Mouse (Mus musculus) right cerebral cortex, postnatal 10 days (tissue): ENCODE measurements around the gene Thada.
"Not testable (repeated sequence)": the region's sequence is repeated elsewhere in the genome, so short reads cannot be mapped to it uniquely, and the experiment has no call there.

Experiments used
- DNase-seq, 2 experiments: peaks; one replicate each; pipeline ENCODE4 v3.0.0; 2021; ENCODE audit warnings: low spot score in 2 of 2

Gene Thada

DNA sequence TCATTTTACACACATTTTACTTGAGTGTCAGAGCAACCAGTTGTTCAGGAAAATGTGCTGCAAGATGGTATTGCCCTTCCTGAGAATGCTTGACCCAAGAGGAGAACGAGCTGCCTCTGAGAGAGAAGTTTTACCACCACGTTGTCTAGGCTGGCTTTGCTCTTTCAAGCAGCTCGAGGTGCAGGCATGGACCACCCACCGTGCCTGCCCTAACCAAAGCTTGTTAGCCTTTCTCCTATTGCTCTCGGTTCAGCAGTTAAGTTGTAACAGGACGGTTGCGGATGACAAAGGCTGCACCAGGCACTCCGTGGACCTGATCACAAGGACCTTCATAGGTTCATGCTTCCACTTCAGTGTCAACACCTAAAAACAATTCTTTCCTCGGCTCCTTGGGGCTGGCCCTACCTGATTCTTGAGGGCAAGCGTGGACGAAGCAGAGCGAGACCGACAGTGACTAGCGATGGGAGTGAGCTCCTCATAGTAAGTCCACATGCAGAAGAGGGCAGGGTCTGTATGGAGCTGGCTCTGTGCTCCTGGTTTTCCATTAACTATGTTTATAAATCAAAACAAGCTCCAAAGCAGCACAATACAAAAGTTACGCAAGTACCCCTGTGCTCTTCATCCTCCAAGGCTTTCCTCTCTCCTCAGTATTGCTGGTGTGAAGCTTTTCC is 241.7 kb downstream of the Thada start:
- DNase-seq: no peak

DNA sequence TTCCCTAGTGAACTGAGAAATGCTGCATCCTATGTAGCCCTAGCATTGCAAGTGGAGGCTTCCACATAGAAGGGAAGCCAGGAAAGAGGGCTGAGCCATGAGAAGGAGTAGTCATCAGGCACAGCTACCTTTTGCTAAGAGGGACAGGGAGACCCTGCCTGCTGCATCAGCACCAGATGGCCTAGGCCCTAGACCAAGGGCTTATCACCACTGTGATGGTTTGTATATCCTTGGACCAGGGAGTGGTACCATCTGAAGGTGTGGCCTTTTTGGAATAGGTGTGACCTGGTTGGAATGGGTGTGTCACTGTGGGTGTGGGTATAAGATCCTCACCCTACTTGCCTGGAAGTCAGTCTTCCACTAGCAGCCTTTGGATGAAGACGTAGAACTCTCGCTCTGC is 247.2 kb downstream of the Thada start:
- not testable (repeated sequence) for DNase-seq

DNA sequence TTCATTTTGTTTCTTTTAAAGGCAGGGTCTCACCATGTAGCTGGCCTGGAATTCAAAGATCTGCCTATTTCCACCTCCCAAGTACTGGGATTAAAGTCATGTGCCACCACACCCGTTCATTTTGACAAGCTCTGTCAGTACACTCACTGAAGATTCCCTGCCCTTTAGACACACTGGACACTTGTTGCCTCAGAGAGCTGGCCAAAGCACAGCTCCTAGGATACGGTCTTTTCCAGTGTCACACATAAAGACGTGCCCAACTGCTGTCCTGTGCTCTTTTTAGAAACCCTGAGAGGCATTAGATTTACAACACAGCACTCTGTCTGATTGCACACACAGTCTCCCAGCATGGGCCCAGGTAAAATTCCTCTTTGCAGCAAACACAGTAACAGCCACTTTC is 248.3 kb downstream of the Thada start:
- no peak for DNase-seq

DNA sequence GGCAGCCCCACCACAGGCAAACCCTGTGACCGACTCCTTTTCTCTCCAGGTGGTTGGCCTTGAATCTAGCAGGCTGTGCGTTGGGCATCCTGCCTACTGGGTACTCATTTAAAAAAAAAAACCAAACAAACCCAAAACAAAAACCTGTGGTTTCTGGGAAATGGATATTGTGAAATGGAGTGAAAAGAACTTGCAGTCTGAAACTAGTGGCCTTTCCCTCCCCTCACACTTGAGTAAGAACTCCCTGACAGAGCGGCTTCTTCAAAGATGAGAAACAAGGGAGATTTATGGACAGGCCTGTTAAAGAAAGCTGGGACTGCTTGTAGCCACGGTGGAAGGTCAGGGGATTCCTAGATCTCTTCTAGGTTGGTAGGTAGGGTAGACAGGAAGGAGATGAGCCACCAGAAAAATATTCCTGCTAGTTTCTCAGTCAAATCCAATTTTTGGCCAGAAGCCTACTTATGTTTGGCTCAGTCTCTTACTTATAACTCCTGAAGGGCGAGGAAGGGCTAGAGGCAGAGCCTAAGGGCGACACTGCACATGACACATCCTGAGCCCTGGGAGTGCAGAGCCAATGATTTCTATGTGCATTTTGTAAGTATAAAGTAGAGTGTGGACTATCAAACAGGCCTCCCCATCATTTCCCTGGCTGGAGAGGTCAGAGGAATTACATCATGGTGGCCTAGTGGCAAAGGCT is 250.6 kb downstream of the Thada start:
- no peak for DNase-seq

DNA sequence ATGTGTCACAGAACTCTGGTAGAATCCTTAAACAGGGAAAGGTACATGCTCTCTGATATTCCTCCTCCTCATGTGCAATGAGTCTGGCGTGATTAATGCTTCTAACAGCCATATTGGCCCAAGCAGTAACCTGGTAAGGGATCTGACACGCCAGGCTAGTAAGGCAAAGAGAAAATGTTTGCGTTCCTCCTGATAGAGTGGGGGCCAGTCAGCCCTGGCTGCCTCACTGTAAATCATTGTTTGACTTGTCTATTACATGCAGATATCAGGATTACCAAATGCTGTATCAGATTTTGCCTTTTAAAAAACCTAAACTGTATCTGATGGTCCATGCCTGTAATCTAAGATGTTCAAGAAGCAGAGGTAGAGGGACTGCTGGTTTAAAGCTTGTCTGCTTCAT is 252.5 kb downstream of the Thada start:
- no peak for DNase-seq

DNA sequence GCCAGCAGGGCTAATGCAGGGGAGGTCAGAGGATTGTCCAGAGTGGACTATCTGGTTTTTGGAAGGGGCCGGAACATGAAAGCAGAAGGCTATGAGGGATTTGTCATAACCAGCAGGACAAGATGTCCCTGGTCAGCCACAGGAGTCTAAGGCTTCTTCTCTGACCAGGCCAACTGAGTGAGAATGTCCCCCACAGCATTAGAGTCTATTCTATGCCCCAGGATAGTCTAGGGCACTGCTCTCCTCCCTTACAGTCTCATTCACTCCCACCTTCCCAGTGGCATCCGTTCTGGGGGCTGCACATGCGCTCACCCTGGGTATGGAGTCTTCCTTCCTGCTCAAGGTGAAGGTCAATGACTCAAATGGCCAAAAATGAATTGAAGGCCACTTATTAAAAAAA is 258.4 kb downstream of the Thada start:
- no peak for DNase-seq

DNA sequence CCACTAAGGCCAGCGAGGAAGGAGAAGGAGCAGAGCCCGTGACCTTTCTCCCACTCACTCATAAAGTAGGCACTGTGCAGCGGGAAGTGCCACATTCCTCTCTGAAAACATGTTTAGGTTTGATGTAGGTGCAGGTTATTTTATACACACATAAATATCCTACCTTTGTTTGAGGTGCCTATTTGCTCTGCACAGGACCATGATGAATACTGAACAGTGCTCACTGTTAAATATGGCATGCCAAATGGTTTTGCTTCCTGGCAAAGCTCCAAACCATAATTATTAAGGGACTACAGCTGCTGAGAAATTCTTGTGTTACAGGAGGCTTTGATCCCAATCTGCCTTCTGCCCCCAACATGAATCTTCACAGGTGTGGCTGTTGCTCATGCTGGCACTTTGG is 259.8 kb downstream of the Thada start:
- DNase-seq: no peak

DNA sequence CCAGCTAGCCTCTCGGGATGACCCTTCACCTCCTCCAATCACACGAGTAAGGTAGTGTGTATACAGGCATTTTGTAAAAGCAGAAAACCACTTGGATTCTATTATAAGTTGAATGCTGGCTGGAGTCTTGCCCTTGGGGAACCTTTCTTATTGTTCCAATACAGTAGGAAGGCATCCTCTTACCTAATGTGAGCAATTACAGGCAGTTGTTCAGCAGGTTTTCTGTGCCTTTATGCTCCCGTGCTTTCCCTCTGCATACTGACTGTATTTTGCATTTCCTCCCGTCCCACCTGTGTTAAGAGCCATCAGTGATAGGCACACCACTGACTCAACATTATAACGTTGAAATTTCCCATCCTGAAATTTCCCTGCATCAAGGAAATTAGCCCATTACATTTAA is 261.0 kb downstream of the Thada start:
- no peak for DNase-seq

DNA sequence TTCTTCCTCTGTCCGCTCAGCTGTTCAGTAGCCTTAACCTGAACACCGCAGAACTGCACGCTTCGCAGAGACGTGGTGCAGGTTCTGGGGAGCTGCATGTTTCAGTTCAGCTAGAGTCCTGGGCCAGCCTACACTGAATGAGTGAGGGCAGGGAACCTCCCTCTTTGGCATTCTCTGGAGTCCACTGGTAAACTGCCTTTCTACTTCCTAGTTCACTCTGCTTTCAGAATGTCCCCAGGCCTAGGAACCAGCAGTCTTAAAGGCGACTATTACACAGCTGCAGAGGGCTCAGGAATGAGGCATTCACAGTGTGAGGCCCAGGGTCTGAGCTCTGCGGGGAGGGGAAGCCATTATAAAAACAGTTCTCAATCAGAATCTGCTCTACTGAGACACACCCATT is 262.7 kb downstream of the Thada start:
- DNase-seq: no peak

DNA sequence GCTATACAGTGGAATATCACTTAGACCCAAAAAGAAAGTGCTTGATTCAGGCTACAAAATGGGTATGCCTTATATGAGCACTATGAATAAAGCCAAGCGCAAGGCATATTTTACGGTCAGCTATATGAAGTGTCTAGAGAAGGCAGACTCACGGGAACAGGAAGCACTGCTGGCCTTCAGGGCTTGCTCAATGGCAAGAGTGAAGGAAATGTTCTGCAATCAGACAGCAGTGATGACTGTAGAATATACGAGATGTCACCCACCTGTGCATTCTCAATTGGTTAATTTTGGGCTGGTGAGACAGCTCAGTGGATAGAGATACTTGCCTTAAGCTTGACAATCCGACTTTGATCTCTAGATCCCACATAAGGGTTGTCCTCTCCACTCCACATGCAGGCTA is 264.8 kb downstream of the Thada start:
- DNase-seq: no peak

DNA sequence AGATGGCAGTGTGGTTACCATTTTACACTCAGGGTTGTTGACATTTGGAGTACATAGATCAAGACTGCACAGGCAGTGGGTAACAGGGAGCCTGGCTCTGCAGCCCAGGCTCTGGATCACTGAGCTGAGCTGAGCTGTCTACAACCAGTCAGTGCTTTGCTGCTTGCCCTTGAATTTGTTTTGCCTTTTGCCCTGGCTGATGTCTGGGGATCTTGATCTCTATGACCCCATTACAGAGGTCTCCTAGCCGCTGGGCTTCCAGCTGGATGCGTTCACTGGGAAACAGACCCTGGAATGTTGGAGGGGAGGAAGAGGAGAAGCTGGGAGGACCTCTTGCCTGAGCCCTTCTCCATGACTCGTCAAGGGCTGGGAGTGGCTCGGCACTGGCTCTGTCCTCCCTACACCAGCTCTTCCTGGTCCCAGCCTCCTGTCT is 268.1 kb downstream of the Thada start:
- no peak for DNase-seq

DNA sequence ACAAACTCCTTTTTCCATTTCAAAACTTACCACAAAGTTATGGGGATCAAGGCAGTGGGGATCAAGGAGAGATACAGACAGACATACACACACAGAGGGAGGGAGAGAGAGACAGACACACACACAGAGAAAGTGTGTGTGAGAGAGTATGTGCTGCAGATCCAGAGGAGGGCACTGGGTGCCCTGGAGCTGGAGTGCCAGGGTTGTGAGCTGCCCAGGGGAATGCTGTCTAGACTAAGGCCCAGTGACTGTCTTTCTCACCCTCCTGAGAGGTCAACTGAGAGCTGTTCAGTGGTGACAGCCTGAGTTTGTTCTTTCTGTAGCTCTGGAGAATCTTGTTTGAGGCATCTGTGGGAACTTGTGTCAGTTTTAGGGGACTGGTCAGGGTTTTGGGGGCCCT is 269.7 kb downstream of the Thada start:
- DNase-seq: no peak

DNA sequence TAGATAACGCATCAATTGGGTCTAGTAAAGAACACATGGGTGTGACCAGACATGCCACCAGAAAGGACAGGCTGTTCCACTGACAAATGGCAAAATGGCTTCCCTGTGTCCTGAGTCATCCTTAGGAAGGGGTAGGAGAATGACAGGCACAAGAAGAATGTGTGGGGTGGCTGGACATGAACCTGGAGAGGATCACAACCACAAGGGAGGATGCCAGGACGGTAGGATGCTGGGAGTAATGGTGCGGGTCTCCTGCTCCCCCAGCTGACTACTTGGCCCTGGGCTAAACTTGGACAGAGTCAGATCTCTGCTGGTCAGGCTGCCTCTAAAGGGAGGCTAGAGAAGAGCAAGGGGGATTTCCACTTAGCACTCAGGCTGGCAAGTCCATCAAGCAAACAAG is 270.2 kb downstream of the Thada start:
- DNase-seq: no peak

DNA sequence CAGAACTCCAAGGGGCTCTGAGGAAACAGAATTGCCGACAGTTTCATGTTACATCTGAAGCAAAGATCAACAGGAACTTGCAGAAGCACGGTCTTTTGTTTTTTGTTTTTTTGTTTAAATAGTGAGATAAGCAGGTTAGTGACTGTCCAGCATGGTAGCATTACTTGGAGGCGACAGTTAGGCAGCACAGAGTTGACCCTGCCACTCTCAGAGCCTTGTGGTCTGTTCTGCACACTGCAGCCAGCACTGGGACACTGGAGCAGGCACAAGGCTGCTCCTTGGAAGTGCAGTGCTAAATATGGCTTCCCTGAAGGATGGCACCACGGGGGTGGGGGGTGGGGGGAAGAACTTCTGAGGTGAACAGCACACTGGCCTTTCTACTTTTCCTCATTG is 271.0 kb downstream of the Thada start:
- peak in 1 of 2 experiments; percentile 9 for DNase-seq

DNA sequence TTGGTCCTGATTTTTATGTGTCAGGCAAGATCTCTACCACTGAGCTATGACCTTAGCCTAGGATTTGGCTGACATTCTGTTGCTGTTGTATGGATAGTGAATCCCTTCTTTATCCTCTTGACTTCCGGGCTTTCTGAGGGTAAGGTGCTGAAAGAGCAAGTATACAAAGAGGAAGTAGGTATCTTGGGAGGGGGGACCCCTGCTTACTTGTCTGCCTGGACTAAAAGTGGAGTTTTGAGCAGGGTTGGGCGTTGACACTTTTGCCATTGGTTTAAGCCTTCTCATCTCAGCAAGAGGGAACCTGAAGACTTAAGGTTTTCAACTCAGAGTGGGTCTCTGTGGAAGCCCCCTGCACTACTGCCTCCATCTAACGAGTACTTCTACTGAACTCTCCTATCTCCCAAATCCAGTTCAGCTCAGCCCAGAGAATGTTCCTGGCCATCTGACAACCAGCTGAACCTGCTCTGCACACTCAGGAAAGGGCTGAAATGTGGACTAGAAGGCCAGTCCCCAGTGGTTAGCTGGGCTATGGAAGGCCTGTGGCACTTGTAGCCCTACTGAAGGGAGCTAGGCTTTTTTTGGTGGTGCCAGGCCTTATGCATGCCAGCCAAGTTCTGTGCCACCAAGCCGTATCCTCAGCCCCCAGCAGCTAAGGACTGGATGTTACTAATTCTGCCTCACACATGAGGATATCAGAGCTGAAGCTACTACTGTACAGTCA is 271.6 kb downstream of the Thada start:
- DNase-seq: peak in 1 of 2 experiments; percentile 18

DNA sequence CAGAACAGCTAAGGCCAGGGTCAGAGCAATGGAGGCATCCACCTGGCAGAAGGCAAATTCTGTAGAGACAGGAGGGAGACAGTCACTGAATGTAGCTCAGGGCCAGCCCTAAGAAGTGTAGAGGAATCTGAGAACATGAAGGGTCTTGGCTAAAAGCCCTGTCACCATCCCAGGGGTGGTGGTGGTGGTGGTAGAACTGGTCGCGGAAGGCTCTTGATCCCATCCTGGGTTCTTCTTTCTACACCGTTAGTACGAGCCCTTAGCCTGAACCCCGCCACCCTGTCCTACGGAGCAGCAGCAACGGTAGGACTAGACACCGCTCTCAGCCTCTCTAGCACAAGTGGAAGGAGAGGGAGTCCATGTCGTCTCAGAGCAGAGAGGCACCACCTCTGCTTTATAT is 272.6 kb downstream of the Thada start:
- peak; percentile 17 for DNase-seq

DNA sequence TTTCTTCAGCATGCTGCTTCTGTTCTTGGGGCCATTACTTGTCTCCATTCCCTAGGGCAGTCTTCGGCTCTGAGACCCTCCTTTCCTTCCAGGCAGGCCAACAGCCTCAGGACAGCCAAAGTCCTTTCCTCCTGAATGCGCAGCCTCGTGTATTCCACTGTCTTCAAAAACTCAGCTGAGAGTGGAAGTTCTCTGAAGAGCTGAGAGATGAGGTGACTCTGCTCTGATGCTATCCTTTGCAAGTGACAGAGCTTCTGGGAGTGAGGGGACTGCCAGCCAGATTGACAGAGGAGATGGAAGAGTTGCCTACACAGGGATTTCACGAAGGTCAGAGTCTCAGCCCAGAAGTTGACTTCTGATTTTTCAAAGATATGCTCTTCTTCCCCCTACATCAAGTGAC is 274.1 kb downstream of the Thada start:
- DNase-seq: no peak

DNA sequence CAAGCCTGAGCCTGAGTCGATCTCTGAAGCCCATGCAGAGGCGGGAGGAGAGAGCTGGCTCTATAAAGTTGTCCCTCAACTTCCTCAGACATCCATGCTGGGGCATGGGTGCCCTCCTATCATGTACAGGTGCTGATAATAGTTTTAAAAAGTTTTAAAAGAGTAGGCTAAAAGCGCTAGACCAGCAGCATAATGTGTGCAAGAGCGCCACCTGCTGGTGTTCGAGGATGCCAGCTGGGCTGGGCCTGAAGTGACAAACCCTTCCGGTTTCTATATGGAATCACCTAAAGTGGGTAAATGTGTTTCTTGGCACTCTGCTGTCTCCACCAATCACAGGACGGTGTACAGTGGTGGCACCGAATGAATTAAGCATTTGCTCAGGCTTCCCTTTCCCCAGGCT is 275.1 kb downstream of the Thada start:
- DNase-seq: peak; percentile 82 to 90

DNA sequence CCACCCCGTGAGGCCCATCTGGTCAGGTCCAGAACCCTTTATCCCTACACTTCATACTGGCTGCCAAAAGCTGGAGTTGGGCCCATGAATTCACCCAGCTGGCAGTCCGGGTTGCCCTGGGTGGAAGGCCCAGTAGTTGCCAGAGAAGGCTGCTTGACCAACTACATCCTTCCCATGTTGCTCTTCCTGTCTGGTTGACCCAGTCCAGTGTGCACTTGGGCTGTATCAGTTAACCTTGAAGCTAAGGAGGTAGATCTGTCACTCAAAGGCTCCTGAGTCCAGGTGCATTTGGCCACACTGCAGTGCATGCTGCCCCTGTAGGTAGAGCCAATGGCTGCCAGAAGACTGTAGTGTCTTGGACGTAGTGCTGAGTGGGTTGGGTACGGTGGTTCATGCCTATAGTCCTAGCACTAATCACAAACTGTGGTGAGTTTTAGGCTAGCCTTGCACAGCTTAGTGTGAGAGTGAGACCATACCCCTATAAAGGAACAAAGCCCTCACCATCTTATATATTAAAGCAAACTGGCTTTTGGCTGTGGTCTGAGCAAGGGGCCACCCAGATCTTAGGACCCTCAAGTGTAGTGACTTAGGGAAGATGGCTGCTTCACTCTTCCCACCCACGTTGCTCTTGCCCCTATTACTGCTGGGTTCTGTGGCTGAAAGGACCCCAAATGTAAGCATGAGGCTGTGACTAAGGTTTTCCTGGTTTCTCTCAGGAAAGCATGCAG is 276.7 kb downstream of the Thada start:
- DNase-seq: peak; percentile 26 to 32

DNA sequence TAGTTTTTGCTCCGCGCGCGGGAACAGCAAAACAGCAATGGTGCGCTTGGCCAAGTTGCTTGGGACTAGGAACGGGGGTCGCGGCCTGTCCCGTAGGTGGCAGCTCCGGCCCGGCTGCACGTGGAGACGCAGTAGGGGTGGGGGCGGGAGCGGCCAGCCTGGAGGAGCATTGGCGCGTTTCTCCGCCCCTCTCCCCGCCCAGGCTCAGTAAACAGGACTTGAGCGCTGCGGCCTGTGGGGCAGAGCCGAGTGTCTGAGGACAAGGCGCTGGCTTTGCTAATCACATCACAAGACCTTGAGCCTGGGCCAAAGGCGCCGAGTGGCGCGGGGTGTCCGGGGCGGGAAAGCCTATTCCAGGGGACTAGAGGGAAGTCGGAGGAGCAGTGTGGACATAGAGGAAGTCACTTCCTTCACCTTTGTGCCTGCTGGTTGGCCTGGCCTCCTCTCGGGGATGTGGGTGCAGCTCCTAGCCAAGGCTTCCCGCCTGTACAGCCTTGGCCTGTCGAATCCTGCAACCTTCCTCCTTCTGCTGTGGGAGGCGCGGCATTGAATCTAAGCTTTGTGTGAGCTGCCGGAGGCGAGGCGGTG is 277.5 kb downstream of the Thada start:
- peak; percentile 87 to 89 for DNase-seq

DNA sequence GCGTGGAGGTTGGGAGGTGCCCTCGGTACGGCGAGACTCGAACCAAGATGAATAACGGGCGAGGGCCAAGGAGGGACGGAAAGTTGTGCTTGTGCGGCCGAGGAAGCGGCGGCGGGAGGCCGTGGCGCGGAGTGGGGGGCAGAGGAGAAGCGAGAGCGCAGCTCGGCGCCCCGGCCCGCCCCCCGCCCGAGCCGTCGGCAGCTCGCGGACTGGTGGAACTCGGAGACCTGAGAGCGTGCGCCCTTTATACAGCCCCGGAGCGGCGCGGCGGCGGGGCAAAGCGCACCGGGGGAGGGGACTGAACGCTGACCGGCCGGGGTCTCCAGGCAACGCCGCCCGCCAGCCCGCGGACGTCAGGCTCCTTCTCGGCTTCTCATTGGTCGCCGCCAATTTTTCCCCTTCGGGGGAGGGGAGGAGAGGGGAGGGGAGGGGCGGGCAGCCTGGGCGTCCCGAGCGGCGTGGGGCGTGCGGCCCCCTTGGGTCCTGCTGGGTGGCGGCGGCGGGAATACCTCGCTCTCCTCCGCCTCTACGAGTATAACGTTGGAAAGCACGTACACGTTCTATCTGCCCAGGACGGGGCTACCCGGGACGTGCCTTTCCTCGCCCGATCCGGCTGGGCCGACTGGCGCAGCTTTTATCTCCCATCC is 278.2 kb downstream of the Thada start, which contains the start of gene Zfp36l2:
Gene Zfp36l2, minus strand, starts transcription at position 221 of the 647 bp plus-strand sequence.
- DNase-seq: peak; percentile 94 to 95
